Mouse (Mus musculus): ENCODE results near the gene Rbfox1.

The Rbfox1 gene

DNA sequence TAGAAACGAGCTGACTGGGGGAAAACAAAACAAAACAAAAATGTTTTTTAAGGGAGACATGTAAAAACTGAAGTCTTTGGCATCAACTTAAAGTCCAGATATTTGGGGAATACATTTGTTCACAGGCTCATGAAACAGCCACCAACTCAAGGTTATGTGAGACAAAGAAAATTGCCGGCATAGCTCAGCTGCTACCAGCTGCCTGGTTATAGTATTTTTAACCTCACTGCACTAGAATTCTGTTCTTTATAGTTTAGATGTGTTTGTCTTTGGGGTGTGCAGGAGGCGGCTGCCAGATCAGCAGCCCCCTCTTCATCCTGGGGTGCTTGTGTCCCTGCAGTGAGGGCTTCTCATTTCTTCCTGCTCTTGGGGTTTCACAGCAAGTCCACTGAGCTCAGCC, 357.3 kb downstream of the Rbfox1 start:
- no peak for DNase-seq

DNA sequence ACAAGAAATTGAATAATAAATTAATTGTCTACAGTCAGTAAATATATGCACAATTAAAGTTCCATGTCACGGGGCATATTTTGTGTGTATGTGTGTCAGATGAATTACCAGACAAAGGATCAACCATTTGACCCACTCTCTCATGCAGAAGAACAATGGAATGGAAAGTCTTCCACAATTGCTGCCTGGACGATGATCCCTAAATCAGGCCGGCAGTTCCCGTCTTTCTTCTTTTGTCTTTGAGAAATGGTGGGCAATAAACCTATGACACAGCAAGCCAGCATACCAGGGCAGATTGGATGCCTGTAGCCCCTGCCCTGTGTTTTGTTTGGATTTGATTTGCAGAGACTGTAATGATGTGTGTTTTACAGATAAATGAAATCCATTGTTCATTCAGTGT, 362.4 kb downstream of the Rbfox1 start:
- DNase-seq: no peak

DNA sequence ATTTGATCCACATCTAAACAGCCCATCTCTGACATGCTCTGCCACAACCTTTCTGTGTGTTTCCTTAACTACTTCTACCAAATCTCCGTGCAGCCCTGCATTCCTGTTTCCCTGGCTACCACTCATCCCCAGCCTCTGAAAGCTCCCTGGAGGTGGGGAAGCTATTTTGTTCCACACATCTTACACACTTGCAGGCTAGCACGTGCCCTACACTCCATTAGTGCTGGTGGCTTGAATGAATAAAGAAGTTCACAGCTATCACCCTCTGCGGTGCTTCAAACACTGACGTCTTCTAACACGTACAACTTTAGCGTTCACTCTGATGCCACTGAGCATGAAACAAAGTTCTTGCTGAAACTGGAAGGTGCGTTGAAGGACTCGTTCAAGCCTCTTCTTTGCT, 379.4 kb downstream of the Rbfox1 start:
- DNase-seq: no peak

DNA sequence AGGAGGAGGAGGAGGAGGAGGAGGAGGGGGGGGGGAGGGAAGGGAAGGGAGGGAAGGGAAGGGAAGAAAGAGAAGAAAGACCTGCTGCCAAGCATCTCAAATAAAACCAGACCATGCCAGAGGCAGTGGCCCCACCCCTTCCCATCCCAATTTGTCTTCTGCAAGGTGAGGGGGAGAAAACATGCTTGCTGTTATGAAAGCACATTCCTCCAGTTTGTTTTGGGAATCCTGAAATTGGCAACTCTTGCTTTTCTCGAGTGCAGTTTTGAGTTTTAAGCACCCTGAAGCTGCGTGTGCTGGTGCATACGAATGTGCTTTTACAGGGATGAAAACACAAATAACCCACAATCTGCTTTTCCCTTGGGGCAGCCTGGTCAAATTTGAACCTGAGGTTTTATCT, 380.5 kb downstream of the Rbfox1 start:
- no peak for DNase-seq

DNA sequence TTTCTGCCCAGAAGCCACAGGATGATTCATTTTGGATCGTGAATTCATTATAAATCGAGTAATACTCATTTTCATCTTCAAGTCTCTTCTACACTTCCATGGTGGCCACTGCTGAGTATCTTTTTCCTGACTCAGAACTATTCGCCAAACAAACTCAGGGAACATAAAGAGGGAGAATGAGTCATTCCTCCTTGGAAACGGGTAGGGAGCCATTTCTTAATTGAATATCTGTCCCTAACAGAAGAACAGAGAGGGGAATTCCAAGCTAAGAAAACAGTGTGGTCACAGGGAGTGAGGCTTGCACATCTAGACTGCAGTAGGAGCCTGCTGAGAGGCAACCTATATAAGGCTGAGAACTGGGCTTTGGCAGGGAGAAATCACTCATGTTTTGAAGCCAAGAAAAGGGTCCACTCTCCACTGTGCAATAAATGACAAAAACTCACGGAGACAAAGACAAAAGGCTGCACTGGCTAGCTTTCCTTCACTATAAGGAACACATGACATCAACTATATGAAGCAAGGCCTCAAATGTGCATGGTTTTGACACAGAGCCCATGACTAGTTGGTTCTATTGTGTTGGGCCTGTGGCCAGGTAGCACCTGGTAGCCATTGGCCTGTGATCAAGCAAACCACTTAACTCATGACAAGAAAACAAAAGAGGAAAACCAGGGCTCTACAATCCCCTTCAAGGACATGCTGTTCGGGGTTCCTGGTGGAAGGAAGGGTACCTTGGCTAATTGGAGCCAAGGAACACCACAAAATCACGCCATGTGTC, 386.6 kb downstream of the Rbfox1 start:
- no peak for DNase-seq

DNA sequence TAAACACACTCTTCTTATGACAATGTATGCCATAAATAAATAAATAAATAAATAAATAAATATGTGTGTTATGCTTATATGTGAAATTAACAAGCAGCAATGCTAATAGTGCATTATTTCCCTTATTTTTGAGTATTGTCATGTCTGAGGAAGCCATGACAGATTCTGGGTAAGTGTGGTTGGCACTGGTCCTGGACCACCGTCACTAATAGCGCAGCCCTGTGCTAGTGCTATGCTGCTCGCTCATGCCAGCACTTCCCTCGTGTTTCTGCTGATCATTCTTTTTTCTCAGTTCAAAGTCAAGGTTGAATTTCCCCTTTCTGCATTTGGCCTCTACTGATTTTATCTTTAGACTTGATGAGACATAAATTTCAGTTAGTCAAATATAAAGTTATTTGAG, 398.3 kb downstream of the Rbfox1 start:
- DNase-seq: no peak

DNA sequence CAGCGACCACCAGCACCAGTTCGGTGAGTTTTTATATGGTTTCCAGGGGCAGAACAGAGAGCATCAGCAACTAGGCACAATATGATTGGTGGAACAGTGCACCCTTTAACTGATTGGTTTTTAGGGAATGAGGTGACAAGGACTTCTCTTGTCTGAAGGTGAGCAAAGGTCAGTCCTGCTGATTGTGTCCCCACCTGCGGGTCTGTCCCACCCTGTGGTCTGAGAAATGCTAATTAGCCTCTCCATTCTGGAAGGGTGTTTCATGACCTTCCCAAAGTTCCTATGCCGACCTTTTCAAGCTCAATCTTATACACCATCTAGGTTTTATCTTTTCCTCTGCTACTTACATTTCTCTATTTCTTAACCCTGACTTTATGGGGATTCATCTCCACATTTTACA, 399.2 kb downstream of the Rbfox1 start:
- no peak for DNase-seq

DNA sequence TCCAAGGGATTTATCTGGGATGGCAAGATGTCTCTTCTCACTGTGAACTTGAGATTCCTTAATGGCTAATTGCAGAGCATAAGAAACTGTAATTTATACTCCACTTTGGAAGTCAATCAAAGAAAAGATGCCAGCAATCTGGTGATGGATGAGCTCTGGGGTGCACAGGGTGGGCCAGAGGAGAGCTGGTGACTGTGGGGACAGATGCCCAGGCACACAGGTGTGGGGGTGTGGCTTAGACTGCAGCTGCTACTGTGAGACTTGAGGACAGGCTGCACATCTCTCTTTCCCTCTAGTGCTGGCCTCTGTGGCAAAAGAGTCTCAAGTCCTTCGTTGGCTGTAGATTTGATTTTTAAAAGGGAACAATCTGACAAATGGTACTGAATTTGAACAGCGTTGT, 402.5 kb downstream of the Rbfox1 start:
- DNase-seq: no peak

DNA sequence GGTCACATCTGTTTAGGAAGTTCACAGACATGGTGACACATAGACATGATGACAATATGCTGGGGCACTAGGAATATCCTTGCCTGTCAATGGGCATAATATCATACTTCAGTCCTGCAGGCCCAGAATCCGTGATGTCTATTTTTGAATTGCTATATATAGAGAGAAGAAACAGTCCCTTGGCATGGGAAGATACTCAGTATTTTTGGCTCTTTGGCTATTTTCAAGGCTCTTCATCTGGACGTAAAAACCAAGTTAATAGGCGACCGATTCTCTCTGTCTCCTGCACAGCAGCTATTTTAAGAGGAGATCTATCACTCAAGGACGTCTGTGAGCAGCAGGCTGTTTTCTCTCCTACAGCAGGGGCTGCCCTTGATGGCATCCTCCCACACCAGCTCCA, 415.0 kb downstream of the Rbfox1 start:
- no peak for DNase-seq

DNA sequence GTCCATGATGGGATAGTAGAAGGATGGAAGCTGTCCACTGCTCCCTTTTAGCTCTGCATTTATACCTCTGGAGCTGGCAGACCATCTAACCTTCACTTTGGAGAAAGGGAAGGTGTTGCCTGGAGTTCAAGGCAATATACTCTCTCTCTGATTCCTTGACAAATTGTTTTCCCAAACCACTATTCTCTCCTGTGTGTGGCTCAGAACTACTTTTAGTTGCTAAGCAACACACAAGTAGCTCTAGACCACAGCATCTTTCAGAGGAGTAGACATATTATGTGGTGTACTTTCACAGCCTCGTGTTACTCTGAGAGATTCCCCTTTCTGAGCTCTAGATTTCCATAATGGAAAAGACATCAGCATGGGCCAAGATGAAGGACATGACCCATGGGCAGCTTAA, 417.9 kb downstream of the Rbfox1 start:
- no peak for DNase-seq

DNA sequence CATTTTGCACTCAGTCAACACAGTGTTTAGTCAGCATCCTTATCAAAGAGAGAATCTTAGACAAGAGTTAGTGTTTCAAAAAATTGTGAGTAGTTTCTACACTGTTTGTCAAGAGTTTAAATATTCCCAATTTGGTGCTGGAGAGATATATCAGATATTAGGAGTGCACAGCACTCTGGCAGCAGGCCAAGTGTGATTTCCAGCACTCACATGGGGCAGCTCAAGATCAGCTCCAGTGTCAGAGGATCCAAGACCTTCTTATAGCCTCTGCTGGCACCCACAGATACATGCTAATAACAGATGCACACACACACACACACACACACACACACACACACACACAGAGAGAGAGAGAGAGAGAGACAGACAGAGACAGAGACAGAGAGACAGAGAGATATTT, 424.8 kb downstream of the Rbfox1 start:
- no peak for DNase-seq

DNA sequence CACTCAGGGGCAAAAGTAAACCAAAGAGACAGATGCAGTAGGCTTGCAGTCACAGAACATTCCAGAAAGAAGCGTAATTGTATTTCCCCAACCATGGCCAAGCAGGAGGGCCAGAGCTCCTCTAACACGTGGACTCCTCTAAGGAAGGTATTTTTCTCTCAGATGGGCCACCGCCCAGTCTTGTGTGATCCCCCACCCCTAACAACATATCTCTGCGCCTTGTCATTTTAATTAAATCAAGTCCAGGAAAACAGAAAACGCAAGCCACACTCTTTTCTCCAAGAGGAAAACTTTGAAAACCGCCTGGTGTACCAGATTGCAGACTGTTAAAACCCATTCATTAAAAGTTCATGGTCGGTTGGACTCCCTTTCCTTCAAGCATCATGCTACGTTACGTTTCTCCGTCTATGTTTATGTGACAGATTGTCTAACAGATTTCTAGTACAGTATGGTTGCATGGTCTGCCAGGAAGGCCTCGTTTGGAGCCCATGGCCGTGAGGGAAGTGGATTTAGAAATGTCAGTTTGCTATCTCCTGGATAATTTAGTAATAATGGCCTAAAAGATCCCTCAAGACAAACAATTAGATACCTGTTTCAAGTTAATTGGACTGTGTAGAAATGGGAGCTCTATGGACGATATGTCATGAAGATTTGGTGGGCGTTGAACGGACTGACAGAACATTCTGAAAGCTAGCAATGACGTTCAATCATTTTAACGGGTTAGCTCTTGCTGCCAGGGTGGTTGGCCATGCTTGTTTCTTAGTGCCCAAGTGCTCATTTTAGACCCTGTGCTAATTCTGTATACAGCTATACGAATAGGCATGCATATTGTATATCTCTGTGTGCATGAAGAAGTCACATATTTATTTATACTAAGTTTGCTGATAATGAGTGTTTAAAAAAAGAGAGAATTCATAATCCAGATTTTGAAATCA, 425.9 kb downstream of the Rbfox1 start:
- no peak for DNase-seq

DNA sequence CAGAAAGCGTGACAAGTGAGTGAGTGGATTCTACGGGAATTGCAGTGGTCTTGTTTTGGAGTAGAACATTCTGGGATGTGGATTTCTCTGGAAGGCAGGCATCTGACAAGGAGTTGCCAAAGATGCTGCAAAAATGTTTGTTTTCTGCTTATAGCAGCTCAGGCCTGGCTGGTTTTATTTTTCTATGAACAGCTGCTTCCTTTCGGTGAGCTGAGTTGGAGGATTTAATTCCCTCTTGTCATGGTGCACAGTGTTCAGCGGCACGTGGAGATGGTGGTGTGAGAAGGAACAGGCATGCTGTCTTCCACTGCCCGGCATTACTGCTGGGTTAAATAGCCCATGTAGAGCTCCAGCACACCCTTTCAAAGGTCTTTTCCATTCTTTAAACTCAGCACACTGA, 428.5 kb downstream of the Rbfox1 start:
- no peak for DNase-seq

DNA sequence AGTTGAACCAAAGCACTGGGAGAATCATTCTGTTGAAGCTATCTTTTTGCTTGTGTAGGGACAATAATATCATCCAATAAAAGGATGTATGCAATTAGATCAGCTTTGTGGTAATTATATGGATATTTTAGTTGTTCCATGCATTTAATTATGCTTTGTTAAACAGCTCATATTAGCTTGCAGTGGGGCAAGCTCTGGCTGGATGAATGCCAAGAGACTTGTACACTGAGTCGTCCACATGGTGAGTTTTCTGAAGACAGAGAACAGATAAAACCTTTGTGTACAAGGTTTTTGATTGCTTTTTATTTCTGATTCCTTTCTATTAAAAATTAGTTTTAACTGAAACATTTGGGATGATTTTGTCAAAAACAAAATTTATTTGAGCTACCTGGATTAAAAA, 439.7 kb downstream of the Rbfox1 start:
- no peak for DNase-seq

DNA sequence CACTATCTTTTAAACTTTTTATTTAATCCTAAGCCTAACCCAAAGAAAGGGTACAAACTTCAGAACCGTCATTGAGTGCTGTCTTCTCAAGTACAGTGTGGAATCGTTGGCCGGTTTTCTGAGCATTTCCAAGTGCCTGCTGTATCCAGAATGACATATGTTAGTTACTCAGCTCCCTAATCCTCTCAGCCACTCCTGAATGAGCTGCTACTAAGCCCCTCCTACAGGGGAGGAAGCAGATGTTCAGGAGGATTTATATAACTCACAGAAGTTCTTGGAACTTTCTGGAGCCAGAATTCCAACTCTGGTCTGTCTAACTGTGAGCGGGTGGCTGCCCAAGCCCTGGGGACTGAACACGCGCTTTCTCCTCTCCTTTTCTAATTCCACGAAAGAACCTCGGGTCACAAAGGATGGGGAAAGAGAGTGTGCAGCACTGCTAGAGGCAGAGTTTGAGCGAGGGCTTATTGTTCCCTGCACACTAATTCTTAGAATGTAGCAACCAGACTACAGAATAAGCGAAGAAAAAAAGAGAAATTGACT, 446.3 kb downstream of the Rbfox1 start:
- no peak for DNase-seq

DNA sequence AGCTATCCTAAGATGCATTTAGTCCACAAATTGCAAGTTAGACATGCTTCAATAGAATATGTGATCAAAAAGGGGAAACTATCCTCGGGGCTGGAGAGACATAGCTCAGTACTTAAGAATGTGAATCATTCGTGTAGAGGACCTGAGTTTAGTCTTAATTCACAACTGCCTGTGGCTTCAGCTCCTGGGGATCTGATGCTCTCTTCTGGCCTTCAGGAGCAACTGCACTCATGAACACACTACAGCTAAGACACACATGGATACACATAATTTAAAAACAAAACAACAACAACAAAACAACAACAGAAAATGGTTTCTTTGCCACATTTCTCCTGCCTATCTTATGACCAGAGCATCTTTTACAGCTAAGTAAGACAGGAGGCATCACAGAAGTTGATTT, 448.1 kb downstream of the Rbfox1 start:
- no peak for DNase-seq

DNA sequence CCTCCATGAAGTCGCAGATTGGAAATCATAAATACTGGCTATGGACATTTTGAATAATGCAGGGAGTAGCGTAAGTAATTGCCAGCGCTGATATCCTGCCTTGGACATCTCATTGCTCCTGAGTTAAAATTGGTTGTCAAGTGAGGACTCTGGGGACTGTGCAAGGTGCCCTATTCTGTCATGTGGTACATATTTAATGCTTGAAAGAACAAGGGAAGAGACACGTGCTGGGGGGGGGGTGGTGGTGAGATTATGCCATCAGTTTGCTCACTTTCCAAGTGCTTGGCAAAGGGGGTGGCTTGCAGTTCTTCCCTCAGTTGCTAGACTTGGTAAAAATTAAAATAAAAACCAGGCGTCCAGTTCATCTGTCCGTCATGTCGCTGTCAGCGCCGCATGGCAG, 462.9 kb downstream of the Rbfox1 start:
- DNase-seq: no peak

DNA sequence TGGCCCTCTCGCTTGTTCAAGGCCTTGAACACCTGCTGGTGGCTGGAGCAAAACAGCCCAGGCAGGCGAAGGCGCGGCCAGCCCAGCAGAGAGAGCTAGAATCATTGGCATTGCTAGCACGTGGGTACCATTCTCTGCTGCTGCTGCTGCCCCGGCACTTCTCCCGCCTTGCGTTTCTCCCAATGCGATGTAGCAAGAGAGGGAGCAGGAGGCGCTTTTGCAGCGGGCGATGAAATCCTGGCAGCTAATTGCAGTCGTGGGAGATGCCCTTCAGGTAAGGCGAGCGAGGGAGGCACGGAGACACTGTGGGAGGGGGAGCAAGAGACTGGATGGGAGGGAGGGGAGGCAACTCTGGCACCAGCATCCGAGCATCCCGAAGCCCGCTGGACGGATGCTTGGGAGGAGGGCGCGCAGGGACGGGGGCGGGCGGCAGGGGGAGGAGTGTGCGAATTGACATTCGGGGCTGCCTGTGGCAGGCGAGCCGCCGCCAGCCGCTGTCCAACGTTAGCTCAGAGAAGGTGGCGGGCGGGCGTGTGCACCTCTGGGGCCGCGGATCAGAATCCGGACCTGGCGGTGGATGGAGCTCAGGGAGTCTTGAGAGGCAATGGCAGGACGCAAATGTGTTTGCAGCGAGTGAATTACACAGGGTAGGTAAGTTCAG, 463.6 kb downstream of the Rbfox1 start:
- DNase-seq: no peak

DNA sequence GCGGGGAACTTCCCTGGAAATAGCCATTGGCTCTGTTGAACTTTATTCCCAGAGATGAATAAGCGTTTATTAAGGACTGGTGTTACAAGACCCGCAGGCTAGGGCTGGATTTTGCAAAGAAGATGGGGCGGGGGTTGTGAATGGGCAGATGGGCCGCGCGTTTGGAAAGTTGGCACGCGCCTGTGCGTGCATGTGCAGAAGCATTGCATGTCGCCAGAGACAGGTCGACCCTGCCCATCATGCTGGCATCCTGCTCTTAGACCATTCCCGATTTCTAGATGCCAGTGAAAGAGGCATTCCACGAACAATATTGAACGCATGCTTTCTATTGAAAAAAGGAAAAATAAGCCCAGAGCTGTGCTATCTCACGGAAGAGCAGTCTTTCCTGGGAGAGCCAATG, 464.2 kb downstream of the Rbfox1 start:
- DNase-seq: no peak

DNA sequence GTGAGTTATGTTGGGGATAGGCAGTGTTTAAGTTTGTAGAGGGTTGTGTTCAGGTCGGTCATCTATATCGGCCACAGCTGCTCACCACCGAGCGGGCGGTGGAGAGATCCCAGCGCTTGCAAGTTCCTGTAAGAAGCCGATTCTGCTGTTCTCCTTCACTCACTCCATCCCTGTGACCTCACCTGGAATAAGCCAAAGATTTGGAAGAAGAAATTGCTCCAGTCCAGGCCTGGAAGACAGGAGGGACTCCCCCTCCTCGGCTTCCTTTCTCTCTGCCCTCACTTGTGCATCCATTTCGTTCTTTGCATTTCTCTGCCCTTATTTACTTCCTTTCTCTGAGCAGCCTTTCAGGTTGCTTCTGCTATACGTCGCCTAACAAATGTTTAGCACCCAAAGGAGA, 465.1 kb downstream of the Rbfox1 start:
- no peak for DNase-seq

DNA sequence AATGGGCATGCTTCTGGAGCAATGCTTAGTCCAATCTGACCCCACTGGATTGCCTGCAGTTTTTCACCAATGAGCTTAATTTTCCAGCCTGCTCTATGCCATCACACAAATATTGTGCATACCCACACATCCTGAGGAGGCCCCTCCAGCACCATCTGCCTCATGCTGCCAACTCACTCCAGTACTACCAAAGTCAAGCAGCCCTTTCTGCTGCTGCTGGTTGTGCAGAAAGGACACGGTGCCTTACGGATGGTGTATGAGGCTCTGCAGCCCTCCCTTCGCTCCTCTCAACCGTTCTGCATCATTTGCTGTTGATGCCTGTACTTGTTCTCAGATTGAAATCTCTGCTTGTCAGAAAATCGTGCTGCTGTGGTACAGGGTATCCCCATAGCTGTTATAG, 468.0 kb downstream of the Rbfox1 start:
- DNase-seq: no peak

DNA sequence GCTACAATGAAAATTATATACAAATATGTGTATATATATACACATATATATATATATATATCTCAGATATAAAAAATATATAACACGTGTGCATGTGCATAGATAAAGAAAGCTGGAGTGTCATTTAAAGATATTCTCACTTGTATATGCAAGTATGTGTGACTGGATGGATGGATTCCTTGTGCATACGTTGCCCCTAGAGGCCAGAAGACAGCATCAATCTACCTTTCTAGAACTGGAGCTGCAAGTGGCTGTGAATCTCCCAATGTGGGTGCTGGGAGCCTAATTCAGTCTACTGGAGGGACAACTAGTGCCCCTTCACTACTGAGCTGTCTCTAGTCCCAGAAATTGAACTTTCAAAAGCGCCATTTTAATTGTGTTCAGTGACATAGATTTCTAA, 471.8 kb downstream of the Rbfox1 start:
- no peak for DNase-seq

DNA sequence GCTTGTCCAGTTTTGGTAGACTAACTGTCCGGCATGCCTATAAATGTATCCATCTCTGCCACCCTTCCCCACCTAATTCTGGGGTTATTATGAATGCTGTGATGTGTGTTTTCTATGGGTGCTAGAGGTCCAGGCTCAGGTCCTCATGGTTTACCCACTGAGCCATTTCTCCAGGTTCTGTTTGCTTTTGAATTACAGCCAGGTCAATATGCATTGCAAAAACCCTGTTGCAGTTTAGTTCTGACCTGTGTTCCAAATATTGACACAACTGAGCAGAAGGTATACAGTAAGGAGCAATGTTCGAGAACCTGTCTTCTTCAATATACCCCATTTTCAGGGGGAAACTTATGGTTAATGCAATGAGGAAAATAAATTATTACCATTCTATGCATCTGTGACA, 480.6 kb downstream of the Rbfox1 start:
- DNase-seq: no peak

DNA sequence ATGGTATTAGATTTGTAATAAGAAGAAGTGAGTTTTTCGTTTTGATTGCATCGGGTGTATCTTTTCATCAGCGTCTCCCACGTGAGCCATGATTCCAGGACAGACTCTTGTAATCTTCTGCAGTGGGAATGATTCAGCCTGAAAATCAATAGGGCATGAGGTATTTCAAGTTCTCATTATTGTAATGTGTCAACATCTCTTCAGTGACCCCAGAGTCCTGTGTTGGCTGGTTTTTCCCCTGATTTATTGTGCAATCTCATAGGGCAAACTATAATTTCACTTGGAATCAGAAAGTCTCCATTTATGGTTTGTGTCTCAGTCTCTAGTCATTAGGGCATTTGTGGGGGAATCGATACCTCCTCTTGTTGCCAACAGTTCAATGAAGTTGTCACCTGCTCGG, 481.5 kb downstream of the Rbfox1 start:
- no peak for DNase-seq

All from thymus, adult 18-20 months (tissue).